Mouse (Mus musculus) ovary, adult 18-20 months (tissue): ENCODE measurements around the gene Aldh3b3.
A peak's percentile ranks its signal among the peaks of the same experiment; 100 is the strongest.

Source experiments
- DNase-seq: peaks from one replicate; pipeline ENCODE4 v3.0.0; 2022; ENCODE audit warnings: low spot score, mixed read lengths

Gene Aldh3b3

DNA sequence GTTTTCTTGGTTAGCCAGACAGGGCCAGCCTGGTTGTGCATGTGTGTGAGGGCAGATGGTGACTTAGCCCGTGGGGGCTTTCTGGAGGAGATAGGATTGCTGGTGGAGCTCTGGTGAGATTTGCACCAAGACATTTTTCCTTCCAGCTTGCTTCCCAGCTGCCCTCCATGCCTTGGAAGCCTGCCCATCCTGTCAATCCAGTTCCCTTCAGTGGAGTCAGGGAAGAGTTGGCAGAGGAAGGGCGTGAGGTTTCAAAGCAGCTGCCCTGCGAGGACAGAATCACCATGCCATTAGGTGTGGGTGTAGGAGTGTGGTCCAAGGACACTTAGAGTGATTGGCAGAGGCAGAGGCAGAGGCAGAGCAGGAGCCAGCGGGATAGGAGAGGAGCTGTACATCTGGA is at the start of gene Aldh3b3:
Aldh3b3 (plus strand) TSS at position 176 of the 400 bp plus-strand sequence.
- no peak for DNase-seq

DNA sequence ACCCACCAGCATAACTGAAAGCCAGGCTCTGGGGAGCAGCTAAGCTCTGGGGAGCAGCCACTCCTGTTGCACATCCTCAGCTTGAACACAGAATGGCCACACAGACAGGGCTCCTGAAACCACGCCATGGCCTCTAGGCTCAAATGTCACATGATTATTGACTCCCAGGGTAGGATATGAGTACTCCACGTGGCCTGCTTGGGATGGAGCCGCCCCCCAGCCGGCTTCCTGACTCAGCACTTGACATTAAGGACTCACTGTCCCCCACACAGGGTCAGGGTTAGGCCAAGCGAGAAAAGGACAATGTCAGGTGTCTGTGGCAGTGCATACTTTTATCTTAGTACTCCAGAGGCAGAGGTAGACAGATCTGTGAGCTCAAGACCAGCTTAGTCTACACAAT is 48.2 kb upstream of the Aldh3b3 start:
- no peak for DNase-seq

DNA sequence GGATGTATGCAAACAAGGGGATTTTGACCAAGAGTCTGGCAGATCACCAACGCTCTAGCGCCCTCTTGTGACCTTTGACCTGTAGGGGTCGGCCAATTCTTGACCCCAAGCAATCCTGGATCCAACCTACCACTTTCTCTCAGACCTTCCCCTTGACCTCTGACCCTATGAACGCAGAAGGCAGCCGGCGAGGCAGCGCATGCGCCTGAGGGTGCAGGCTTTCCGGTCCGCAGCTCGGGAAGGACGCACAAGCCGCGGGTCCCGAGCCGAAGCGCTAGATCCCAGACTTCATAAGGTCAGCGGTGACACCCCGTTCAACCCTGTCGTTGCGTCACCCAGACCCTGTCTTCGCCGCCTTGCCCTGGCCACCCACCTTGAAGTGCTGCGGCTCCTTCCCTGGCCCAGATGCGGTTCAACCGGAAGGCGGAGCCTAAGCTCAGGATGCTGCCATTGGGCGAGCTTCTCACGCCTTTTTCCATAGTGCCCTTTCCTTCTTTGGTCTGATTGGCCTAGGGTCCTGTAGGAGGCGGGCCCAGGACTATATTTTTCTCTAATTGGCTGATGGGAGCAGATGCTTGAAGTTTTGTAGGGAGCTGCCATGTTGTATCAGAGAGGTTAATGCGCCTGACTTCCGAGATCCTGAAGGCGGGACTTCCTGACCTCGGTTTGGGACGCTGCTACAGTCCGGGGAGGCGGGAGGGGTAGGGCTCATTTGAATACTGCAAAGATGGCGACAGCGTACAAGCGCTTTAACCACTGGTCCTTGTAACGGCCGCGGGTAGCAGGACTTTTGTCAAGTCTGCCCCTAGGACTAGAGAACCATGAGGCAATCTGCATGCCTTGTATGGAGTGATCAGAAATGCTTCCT is 45.9 kb upstream of the Aldh3b3 start, which contains the start of gene Ndufs8:
Ndufs8 (minus strand) TSS at position 438 of the 868 bp plus-strand sequence.
- DNase-seq, result peak; percentile 95

DNA sequence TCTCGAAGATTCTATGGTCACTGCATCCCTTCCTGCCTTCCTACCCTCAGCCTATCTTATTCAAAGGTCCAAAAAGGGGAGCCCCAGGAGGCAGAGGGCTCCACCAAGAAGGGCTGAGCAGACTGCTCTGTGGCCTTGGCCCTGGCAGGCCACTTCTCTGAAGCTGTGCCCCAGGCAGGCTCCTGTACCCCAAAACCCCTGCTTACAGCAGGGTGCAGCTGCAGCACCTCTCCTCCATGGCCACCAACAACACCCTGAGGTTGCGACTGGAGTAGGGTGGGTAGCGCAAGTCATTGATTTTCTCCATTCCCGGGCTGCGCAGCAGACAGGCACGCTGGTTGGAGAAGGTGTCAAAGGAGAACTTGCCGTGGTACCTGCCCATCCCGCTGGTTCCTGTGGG is 44.8 kb upstream of the Aldh3b3 start:
- no peak for DNase-seq

DNA sequence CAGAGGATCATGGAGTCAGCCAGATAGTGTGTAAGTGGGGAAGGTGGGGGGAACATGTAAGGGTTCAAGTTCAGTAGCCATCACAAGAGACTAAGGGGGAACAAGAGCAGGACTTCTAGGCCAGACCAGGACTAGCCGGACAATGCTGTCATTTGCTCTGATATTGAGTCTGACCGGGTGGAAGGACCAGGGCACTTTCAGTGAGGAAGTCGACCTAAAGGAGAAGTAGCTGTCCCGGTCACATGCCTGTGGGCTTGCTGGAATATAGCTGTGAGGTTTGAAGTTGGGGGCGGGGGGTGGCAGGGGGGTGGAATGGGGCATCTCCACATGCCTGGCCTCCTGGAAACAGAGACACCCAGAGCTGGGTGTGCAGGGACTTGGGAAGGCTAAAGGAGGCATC is 43.9 kb upstream of the Aldh3b3 start:
- no peak for DNase-seq

DNA sequence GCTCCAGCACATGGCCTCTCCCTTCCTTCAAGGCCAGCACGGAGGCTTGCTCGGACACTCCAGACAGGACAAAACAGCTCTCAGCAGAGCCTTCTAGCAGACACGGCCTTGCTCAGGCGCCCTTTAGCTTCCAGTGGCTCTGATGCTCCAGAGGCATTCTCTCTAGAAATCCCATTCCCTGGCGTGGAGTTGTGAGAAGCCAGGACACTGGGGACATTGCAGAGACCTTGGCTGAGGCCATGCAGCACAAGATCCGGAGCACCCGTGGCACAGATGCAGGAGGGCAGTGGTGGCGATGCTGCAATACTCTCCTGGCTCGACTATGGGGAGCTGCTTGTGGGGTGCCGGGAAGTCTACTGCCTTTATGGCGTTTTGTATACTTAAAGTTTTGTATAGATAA is 41.7 kb upstream of the Aldh3b3 start:
- no peak for DNase-seq

DNA sequence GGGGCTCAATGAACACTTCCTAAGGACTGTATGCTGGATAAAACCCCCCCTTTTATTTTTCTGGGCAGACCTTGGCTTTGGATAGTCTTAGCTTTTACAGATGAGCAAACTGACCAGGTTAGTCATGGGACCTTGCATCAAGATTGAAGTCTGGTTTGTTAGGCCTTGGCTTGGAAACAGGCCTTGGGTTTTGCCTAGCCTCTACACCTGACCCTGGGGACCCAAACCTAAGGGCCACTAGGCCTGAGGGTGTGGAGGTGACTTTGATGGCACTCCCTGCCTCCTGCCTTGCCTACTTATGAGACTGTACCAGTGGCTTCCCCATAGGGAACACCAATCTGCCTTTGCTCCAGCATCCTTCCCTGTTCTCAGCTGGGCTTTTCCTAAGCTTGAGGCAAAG is 38.5 kb upstream of the Aldh3b3 start:
- no peak for DNase-seq

DNA sequence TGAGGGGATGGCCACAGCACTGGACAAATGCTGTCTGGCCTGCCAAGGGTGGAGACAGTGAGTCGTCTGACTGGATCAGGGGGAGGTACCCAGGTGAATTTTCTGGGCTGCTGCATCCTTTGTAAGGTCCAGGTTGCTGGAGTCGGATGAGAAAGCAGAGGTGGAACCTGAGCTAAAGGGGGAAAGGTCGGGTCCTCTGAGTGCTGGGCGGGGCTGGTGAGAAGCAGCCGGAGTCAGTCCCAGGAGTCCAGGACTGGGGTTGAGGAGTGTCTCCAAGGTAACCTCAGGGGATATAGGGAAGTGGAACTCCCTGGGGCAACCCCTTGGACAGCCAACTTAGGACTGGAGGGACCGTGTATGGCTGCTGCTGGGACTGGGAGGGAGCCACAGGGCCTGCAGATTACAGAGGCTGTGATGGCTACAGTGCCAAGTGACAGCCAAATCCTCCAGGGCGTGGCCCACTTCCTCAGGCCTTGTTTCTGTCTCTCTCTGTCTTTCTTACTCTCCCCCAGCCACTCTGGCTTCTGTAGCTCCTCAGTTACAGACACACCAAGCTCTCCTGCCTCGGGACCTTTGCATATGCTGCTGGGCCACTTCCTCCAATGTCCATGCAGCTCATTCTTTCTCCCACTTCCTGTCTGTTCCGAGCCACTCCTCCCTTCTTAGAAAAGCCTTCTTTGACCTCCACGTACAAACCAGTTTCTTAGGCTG is 35.6 kb upstream of the Aldh3b3 start:
- no peak for DNase-seq

DNA sequence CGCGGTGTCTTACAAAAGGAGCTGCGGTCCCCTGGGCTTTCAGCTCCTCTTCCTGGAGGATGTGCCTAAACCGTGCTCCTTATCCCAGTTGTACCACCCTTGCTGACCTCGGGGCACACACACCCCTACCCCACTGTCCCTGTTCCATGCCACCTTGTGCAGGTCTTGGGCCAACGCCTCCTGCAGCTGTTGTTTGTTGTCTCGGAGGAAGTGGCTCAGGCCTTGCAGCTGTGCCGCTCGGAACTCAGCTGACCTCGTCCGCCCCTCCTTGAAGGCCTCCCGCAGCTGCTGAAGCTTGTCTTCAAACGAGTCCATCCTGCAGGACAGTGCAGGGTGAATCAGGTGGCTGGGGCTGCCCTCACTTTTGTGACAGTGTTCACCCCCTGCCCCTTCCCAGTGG is 34.9 kb upstream of the Aldh3b3 start:
- DNase-seq, result no peak

DNA sequence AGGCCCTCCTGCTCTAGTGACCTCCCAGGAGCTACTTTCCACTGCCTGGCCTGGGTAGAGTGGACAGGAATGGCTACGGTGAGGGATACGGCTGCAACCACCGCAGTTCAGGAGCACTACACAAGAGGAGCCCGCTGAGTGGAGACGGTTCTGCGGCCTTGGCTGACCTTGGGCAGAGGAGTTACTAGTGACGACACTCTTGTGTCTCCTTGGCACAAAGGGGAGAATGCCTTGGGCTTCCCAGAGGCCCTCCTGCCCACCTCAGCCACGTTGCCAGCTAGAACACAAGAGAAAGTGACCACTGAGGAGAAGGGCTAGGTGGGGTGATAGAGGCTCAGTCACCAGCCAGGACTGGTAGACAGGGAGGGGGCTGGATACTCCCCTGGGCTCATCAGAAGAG is 34.3 kb upstream of the Aldh3b3 start:
- DNase-seq, result peak; percentile 58

DNA sequence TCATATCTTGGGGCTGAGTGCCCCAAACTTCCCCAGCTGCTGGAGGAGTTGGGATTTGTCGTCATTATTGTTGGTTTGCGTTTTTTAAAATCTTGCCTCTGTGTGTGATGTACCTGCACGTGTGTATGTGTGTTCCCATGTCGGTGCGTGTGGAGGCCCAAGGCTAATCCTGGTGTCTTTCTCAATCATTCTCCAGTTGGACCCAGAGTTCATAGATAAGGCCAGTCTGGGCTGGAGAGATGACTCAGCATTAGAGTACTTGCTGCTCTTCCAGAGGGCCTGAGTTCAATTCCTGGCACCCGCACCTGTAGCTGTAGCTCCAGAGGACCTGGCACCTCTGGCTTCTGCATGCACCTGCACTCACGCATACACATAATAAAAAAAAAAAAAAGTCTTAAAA is 33.6 kb upstream of the Aldh3b3 start:
- no peak for DNase-seq

DNA sequence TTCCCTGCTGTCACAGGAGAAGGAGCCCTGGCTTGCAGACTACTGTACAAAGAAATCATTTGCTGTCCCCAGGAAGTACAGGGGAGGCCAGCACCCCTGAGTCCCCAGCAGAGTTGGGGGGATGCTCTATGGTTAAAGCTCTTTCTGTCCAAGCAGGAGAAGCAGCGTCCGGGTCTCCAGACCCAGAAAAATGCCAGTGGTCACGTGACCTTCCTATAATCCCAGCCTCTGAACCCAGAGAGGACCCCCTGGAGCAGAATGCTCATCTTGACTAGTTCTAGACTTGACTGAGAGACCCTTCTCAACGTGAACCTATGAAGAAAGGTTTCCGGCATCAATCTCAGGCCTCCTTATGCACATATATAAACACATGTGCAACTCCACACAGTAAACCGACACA is 32.6 kb upstream of the Aldh3b3 start:
- DNase-seq, result no peak

DNA sequence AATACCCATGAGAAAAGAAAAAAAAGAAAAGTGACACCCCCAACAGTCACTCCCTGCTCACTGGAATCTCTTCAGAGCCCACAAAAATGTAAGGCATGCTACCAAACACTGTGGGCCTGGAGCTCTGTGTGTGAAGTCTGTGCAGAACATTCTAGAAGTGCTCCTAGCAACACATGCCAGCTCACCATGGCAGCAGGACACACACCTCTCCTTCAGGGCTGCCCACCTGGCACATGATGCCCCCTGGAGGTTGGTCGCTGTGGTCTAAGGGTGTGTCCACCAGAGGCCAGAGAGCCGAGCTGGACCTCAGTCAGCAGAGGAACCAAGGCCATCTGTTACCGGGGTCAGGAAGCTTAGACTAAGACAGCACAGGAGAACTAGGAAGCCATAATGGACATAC is 32.2 kb upstream of the Aldh3b3 start:
- no peak for DNase-seq

DNA sequence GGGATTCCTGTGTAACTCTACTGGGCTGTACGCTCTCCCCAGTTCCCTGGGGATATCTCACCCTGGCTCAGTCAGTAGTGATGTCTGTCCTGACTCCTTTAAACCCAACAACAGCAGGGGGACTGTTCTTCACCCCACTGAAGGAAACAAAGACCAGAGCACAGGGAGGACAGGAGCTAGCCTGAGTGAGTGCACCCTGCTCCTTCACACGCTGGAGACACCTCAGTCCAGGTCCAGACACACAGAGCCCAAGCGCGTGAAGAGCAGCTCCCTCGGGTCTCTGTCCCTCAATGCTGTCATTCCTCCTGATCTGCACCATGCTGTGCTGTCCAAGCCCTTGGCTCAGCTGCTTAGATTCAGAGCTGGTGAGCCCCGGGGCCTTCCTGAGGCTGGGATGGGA is 31.8 kb upstream of the Aldh3b3 start:
- no peak for DNase-seq

DNA sequence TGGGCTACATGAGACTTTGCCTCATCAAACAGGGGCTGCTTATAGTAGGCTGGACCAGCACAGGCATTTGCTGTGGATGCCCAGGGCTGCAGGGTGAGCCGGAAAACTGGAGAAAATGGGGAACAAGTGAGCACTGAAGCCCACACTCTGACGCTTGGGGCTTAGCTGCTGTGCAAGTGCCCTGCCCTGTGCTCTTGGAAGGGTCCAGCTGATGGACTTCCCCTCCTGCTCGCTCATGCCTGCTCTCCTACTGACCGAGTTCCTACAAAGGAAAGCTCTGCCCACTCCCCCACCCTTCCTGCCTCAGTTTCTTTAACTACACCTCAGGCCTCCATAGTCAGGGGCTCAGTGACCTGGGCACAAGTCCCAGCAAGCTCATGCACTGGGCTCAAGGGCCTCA is 30.5 kb upstream of the Aldh3b3 start:
- no peak for DNase-seq

DNA sequence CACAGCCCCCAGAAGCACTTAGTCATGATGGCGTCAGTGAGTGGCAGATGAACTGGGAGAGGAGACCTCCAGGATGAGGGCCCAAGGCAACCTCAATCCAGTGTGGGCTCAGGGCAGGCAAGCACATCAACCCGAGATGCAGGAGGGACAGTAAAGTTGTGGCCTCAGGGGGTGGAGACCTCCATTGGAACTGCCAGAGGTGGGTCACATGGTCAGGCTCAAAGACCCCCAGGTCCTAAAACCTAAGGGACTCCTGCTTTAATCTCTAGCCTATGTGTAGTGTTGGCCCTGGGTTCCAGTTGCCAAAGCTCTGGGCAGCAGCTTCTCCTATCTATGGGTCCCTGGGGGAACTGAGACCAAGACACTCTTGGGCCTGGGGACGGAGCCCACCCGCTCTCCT is 29.7 kb upstream of the Aldh3b3 start:
- no peak for DNase-seq

DNA sequence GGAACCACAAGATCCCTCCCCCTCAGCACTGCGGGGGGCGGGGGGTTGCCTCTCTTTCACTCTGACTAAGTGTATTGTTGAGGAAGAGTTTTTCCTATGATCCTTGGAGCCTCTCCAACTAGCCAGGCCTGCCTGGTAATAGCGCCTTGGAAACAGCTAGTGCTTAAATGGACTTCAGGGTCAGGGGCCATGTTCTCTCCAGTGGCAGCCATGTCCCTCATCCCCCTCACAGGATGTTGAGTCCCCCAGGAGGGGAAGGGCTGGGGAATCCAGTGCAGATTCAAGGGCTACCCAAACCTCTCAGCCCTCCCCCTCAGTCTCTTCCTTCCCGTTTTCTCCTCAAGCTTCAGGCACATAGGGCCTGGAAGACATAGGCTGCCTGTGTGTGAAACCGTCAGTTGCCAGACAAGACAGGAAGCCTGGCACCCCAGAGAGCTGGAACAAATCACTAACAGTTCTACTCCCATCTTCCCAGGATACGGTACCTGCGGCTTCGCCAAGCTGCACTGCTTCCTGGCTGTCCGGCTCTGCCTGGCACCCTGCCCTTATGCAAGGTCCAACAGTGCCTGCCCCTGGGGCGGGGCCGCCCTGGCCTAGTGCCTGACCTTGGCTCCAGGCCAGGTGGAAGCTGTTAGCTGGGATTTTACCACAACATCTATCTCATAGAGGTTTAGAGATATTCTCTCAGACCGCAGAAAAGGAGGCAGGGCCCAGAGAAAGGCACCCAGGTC is 29.1 kb upstream of the Aldh3b3 start, which contains the start of gene Aldh3b1:
Aldh3b1 (minus strand) TSS at position 598 of the 731 bp plus-strand sequence.
- DNase-seq, result peak; percentile 92

DNA sequence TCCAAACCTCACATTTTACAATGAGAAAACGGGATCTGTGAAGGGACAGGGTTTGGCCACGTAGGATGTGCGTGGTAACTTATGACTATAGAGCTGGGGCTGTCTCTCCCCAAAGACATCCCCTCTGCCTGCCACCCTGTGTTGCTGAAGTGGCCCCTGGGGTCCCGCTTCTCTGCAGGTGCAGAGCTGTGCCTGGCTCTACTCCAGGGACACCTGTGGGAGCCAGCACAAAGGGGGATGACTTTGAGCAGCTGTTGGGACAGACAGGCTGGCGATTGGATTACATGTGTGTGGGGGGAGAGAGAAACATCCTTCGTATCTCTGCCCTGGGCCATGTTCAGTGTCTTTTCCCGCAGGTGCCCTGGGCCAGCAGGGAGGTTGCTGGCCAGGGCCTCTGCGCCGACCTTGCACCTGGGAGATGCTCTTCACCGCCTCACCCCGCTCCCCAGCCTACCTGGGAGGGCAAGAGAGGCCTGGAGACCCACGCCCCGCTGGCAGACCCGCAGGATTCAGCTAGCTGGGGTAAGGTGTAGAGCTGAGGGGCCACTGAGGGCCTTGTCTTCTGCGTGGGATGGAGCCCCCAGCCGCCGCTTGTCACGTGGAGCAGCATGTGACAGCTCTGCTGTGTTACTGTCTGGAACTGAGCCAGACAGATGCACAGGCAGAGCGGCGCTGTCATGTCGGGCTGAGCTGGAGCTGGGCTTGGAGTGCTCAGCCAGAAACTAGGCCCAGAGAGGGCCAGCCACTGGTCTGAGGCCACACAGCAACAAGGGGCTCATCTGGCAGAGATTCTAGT is 28.0 kb upstream of the Aldh3b3 start:
- no peak for DNase-seq

DNA sequence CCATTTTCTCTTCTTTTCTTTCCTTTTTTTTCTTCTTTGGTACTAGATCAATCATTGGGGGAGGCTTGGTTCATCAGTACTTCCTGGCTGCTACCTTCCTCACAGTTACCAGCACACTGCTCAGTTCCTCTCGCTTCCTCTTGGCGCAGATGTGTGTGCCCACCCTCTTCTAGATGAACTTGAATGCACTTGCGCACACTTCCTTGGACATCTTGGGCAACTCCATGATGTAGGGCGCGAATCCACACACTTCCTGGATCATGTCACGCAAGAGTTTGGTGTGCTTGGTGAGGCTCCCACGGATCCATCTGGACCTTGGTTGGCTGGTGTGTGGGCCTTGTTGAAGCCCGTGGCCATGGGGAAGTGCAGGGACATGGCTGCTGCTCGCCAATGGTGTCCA is 26.7 kb upstream of the Aldh3b3 start:
- DNase-seq, result no peak

DNA sequence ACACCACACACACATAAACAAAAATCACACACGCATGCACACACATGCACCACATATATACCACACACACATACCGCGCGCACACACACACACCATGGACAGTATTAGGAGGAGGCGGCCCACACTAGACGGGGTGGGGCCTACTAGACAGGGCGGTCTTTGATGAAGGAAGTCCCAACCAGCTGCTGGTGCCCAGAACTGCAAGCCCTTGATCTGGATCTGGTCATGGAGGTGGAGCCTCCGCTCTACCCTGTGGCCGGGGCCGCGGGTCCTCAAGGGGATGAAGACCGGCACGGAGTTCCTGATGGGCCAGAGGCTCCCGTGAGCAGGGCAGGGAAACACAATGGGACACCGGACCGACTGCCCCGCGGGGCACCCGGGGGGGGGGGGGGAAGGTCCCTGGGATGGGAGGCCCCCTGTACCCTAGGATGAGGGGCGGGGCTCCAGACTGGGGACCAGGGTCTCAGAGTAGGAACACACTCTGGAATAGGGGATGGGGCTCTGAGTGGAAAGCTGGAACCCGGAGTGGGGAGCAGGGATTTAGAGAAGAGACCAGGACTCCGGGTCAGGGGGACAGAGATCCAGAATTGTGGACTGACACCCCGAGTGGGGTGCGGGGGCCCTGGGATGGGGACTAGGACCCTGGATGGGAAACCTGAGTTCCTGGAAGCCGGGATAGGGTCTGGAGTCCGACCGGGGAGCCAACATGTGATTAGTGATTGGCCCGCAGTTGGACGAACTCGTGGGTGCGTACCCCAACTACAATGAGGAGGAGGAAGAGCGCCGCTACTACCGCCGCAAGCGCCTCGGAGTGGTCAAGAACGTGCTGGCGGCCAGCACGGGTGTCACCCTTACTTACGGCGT is 23.2 kb upstream of the Aldh3b3 start, which contains the start of gene Unc93b1:
Unc93b1 (plus strand) TSS at position 155 of the 864 bp plus-strand sequence.
- DNase-seq, result peak; percentile 62
